In genomic region chr12:91581204-91582070, GRCm38 (mm10) we compare ENCODE assay signal across 21 mouse cellular contexts. TPM values are rescaled to one million over a fixed set of nuclear protein-coding genes. Genes with fewer than 3 reads are reported as not detected.
DNase-seq lines count a peak whose midpoint lies in the region; ATAC-seq lines count a peak whose summit lies in the region.
"Had no signal": no experiment of that assay in that cellular context is flagged by ENCODE, and none has a peak within 500 bp of the region (broad histone marks: within the 10 kb centered on the region; RNA-seq: fewer than 3 reads in every experiment).

No protein-coding gene starts in this region.

- peaks cover 30% of the 10 kb centered on the region for H3K4me1 ChIP-seq in hindbrain, embryonic 13.5 days (replicated peaks)
- H3K4me1 ChIP-seq: limb, embryonic 10.5 days had no signal

- 91% methylated on average over 6 of the region's 6 CpGs for WGBS in hindbrain, embryonic 13.5 days

- 0 out of 2 replicates have a peak, but pooled peaks have one; percentile 55 for ATAC-seq in erythroid progenitor cell, adult 5-6 weeks (replicated peaks; ENCODE audit: low FRiP score, poor library complexity, severe bottlenecking)
- peak; percentile 81 for ATAC-seq in megakaryocyte, adult 5-6 weeks (ENCODE audit: poor library complexity, severe bottlenecking)
- no peak for ATAC-seq in hindbrain, embryonic 13.5 days (ENCODE audit: low FRiP score)
- ATAC-seq: forebrain, embryonic 15.5 days; hindbrain, embryonic 16.5 days; intestine, postnatal 0 days had no signal

- H3K9me3 ChIP-seq in hindbrain, embryonic 13.5 days, result no peaks in the 10 kb centered on the region
- H3K9me3 ChIP-seq: embryonic facial prominence, embryonic 13.5 days; forebrain, embryonic 15.5 days; limb, embryonic 10.5 days; midbrain, embryonic 10.5 days had no signal

- H3K4me2 ChIP-seq in hindbrain, embryonic 13.5 days, result no peak overlapping the region
- H3K4me2 ChIP-seq: embryonic facial prominence, embryonic 13.5 days; forebrain, embryonic 15.5 days had no signal

- peaks cover 40% of the 10 kb centered on the region for H3K36me3 ChIP-seq in hindbrain, embryonic 13.5 days

- peak; percentile 14 for DNase-seq in urinary bladder, postnatal 14 days (ENCODE audit: low spot score)
- DNase-seq in urinary bladder, adult 18-20 months (ENCODE audit: low spot score in 2 of 2), result no peak
- no peak for DNase-seq in kidney, adult 8-10 months
- no peak for DNase-seq in cerebellum, postnatal 25 days
- DNase-seq: cerebellum, adult 9-10 months; gastrocnemius, postnatal 14 days; heart, adult 2 months; heart, postnatal 36 days; kidney, postnatal 10 days; right cerebral cortex, postnatal 4 days had no signal

- H3K27me3 ChIP-seq in hindbrain, embryonic 13.5 days, result no peaks in the 10 kb centered on the region
- H3K27me3 ChIP-seq: embryonic facial prominence, embryonic 13.5 days; forebrain, embryonic 15.5 days had no signal

- H3K9ac ChIP-seq in hindbrain, embryonic 13.5 days, result no peak overlapping the region
- H3K9ac ChIP-seq: embryonic facial prominence, embryonic 13.5 days; forebrain, embryonic 15.5 days had no signal

- H3K4me3 ChIP-seq in hindbrain, embryonic 13.5 days, result no peak overlapping the region
- H3K4me3 ChIP-seq: embryonic facial prominence, embryonic 13.5 days; forebrain, embryonic 15.5 days; heart, adult 2 months; layer of hippocampus, adult 2 months; left cerebral cortex, adult 2 months; limb, embryonic 10.5 days; midbrain, embryonic 10.5 days had no signal

- H3K27ac ChIP-seq in hindbrain, embryonic 13.5 days, result no peak overlapping the region
- H3K27ac ChIP-seq: embryonic facial prominence, embryonic 13.5 days; forebrain, embryonic 15.5 days; heart, adult 2 months; left cerebral cortex, adult 2 months; limb, embryonic 10.5 days; midbrain, embryonic 10.5 days had no signal

RNA-seq across cellular contexts. Expression of gene Gtf2a1, which starts 8.8 kb away (rescaled TPM):
- total RNA-seq in erythroid progenitor cell, adult 5-6 weeks (2015; ENCODE audit: low replicate concordance), result 41.1 and 59.9 TPM in 2 replicates
- total RNA-seq in erythroid progenitor cell, adult 5-6 weeks (2017; ENCODE audit: low replicate concordance), result 38.4 and 49.4 TPM in 2 replicates
- 30.8 and 32.9 TPM in 2 replicates for total RNA-seq in megakaryocyte, adult 5-6 weeks (2015)
- 33.6 and 37.7 TPM in 2 replicates for total RNA-seq in megakaryocyte, adult 5-6 weeks (2017)
- 74.1 and 77.0 TPM in 2 replicates for polyA plus RNA-seq in hindbrain, embryonic 13.5 days (2015; fragmentation: Nextera tagmentation; extraction: Ambion mirVana)
